Mouse (Mus musculus) embryonic facial prominence, embryonic 14.5 days (tissue): ENCODE results near the gene Podnl1. TPM values are rescaled to one million over a fixed set of nuclear protein-coding genes. Genes with fewer than 3 reads are reported as not detected.

ENCODE experiments used
- ATAC-seq: fragments of 200-750 bp; cut with Nextera tagmentation; 2 replicates; pipeline ENCODE4 v1.8.0; 2017; ENCODE audit warnings: low read depth, moderate number of reproducible peaks, moderate TSS enrichment
- DNase-seq: peaks from one replicate; pipeline ENCODE4 v3.0.0-alpha.2; 2015; ENCODE audit warnings: low spot score
- H3K27ac ChIP-seq: fragments of 300-500 bp; sonication (generic); replicated peaks from 2 replicates; pipeline ENCODE4 v1.5.1; 2014; ENCODE audit warnings: low read depth, mild to moderate bottlenecking, low read length, moderate library complexity
- H3K27me3 ChIP-seq: fragments of 300-500 bp; sonication (generic); replicated peaks from 2 replicates; pipeline ENCODE4 v1.6.1; 2014; ENCODE audit warnings: low read length; ENCODE audit not compliant: control insufficient read depth, insufficient read depth
- H3K36me3 ChIP-seq: fragments of 300-500 bp; sonication (generic); 2 replicates; pipeline ENCODE4 v1.6.1; 2014; ENCODE audit warnings: low read length, mixed read lengths; ENCODE audit not compliant: control insufficient read depth, insufficient read depth
- H3K4me1 ChIP-seq: fragments of 300-500 bp; sonication (generic); 2 replicates; pipeline ENCODE4 v1.6.1; 2014; ENCODE audit warnings: antibody characterized with exemption, low read length; ENCODE audit not compliant: control insufficient read depth, insufficient read depth
- H3K4me2 ChIP-seq: fragments of 300-500 bp; sonication (generic); 2 replicates; pipeline ENCODE4 v1.6.1; 2014; ENCODE audit warnings: low read depth, mild to moderate bottlenecking, low read length, moderate library complexity, mixed read lengths
- H3K4me3 ChIP-seq: fragments of 300-500 bp; sonication (generic); 2 replicates; pipeline ENCODE4 v1.5.1; 2014; ENCODE audit warnings: low read depth, mild to moderate bottlenecking, low read length
- H3K9ac ChIP-seq: fragments of 300-500 bp; sonication (generic); 2 replicates; pipeline ENCODE4 v1.6.1; 2014; ENCODE audit warnings: low read depth, mild to moderate bottlenecking, low read length, moderate library complexity, mixed read lengths
- H3K9me3 ChIP-seq: fragments of 300-500 bp; sonication (generic); 2 replicates; pipeline ENCODE4 v1.6.1; 2016; ENCODE audit warnings: low read length; ENCODE audit not compliant: control insufficient read depth
- WGBS: fragments of 180-500 bp; shearing (Covaris S2); extraction: QIAGEN DNeasy Blood & Tissue Kit; methylation state at CpG from one replicate; pipeline ENCODE4 v1.1.7; 2014; 5-methylcytosine and 5-hydroxymethylcytosine counted together
- polyA plus RNA-seq: library from polyadenylated mRNA; unstranded; fragments of >200 nt; fragmentation: Nextera tagmentation; extraction: Ambion mirVana; gene quantifications from 2 replicates; pipeline ENCODE4 v1.2.1, GENCODE M21; 2014

The Podnl1 gene
- polyA plus RNA-seq, 1 experiment from 2014 or later, result 2.4 TPM

- no peak overlapping the region for H3K9ac ChIP-seq
- H3K36me3 ChIP-seq, result peaks cover 19% of the 10 kb centered on the region
- H3K4me1 ChIP-seq, result no peaks in the 10 kb centered on the region
- ATAC-seq, result no peak
- no peaks in the 10 kb centered on the region for H3K27me3 ChIP-seq
- H3K27ac ChIP-seq, result no peak overlapping the region
- no peaks in the 10 kb centered on the region for H3K9me3 ChIP-seq
- H3K4me2 ChIP-seq, result no peak overlapping the region
- DNase-seq, result no peak
- 95% methylated on average over 2 of the region's 2 CpGs for WGBS
- H3K4me3 ChIP-seq, result no peak overlapping the region
Observed at GRCm38 (mm10) chr8:84167696-84168095, 41.9 kb downstream of the Podnl1 start.

- WGBS, result 88% methylated on average over 5 of the region's 5 CpGs
- H3K4me1 ChIP-seq, result no peaks in the 10 kb centered on the region
- no peak overlapping the region for H3K9ac ChIP-seq
- peaks cover 42% of the 10 kb centered on the region for H3K36me3 ChIP-seq
- H3K4me3 ChIP-seq, result no peak overlapping the region
- no peaks in the 10 kb centered on the region for H3K27me3 ChIP-seq
- no peak overlapping the region for H3K27ac ChIP-seq
- no peak for DNase-seq
- H3K4me2 ChIP-seq, result no peak overlapping the region
- ATAC-seq, result no peak
- H3K9me3 ChIP-seq, result no peaks in the 10 kb centered on the region
Observed at GRCm38 (mm10) chr8:84170096-84170495, 44.3 kb downstream of the Podnl1 start.

- WGBS, result 81% methylated on average over 6 of the region's 6 CpGs
- H3K27me3 ChIP-seq, result no peaks in the 10 kb centered on the region
- no peak overlapping the region for H3K4me2 ChIP-seq
- H3K36me3 ChIP-seq, result peaks cover 46% of the 10 kb centered on the region
- ATAC-seq, result no peak; the same call in 1 of the 2 replicates
- no peak overlapping the region for H3K4me3 ChIP-seq
- H3K9me3 ChIP-seq, result no peaks in the 10 kb centered on the region
- H3K27ac ChIP-seq, result no peak overlapping the region
- H3K4me1 ChIP-seq, result no peaks in the 10 kb centered on the region
- H3K9ac ChIP-seq, result no peak overlapping the region
- DNase-seq, result no peak
Observed at GRCm38 (mm10) chr8:84173861-84174260, 48.1 kb downstream of the Podnl1 start.

DNA sequence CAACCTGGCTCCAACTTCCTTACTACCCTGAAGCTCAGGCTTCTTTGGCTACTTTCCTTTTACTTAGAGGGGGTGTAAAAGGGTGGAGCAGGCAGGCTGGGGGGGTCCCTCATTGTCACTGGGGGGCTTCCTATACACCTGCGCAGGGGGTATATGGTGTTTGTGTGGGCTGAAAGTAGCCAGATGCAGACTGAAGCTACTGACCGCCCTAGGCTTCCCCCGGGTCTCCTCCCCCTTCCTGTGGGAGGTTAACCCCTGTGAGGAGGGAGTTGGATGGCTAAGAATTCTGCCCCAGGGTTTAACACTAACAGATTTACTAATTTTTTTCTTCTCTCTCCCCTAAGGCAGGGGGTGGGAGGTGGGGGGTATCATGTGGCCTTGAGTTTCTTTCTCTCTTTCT lies 50.8 kb downstream of the Podnl1 start:
- H3K27ac ChIP-seq, result no peak overlapping the region
- peaks cover 22% of the 10 kb centered on the region for H3K4me1 ChIP-seq
- ATAC-seq, result no peak
- H3K9me3 ChIP-seq, result no peaks in the 10 kb centered on the region
- peaks cover 38% of the 10 kb centered on the region for H3K36me3 ChIP-seq
- no peak overlapping the region for H3K9ac ChIP-seq
- H3K4me2 ChIP-seq, result no peak overlapping the region
- no peaks in the 10 kb centered on the region for H3K27me3 ChIP-seq
- H3K4me3 ChIP-seq, result no peak overlapping the region
- DNase-seq, result no peak
- 11% methylated on average over 3 of the region's 3 CpGs for WGBS

- no peak for DNase-seq
- Histone ChIP-seq H3K4me3 (no peak overlapping the region), H3K9me3 (no peaks in the 10 kb centered on the region), H3K27me3 (no peaks in the 10 kb centered on the region), H3K9ac (no peak overlapping the region), H3K27ac (no peak overlapping the region), H3K4me1 (peaks cover 25% of the 10 kb centered on the region), H3K36me3 (peaks cover 30% of the 10 kb centered on the region), H3K4me2 (no peak overlapping the region)
- 88% methylated on average over 3 of the region's 3 CpGs for WGBS
- ATAC-seq, result no peak
Observed at GRCm38 (mm10) chr8:84177405-84177804, 51.6 kb downstream of the Podnl1 start.

DNA sequence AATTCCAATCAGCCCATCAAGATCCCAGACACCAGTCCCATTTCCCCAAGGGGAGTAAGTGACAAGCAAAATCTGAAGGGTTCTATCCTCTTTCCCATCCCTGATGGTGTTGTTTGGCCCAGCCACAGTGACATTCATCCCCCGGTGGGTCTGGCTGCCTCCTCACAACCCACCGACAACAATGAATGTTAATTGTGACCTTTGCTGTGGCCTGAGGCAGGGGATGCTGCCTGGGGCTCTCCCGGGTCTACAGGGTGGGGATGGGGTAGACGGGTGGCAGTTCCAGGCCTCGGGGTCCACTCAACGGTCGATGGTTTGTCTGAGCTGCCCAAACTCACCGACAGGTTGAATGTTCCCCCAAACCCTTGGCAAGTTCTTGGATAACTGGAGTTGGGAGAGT lies 52.8 kb downstream of the Podnl1 start:
- no peak for DNase-seq
- no peaks in the 10 kb centered on the region for H3K27me3 ChIP-seq
- H3K4me3 ChIP-seq, result no peak overlapping the region
- H3K4me2 ChIP-seq, result no peak overlapping the region
- ATAC-seq, result no peak
- no peak overlapping the region for H3K9ac ChIP-seq
- H3K27ac ChIP-seq, result no peak overlapping the region
- WGBS, result 79% methylated on average over 8 of the region's 8 CpGs
- peaks cover 29% of the 10 kb centered on the region for H3K4me1 ChIP-seq
- H3K9me3 ChIP-seq, result no peaks in the 10 kb centered on the region
- H3K36me3 ChIP-seq, result peaks cover 19% of the 10 kb centered on the region

- H3K4me2 ChIP-seq, result peak overlapping the region; percentile 55
- H3K27me3 ChIP-seq, result no peaks in the 10 kb centered on the region
- WGBS, result 7% methylated on average over 4 of the region's 4 CpGs
- peak overlapping the region; percentile 29 for H3K4me3 ChIP-seq
- peak overlapping the region; percentile 79; the same call in 1 of the 2 replicates for H3K27ac ChIP-seq
- no peak for ATAC-seq
- no peaks in the 10 kb centered on the region for H3K9me3 ChIP-seq
- H3K4me1 ChIP-seq, result peaks cover 40% of the 10 kb centered on the region
- DNase-seq, result no peak
- H3K36me3 ChIP-seq, result peaks cover 6% of the 10 kb centered on the region
- H3K9ac ChIP-seq, result peak overlapping the region; percentile 56
Observed at GRCm38 (mm10) chr8:84179946-84180345, 54.2 kb downstream of the Podnl1 start.

DNA sequence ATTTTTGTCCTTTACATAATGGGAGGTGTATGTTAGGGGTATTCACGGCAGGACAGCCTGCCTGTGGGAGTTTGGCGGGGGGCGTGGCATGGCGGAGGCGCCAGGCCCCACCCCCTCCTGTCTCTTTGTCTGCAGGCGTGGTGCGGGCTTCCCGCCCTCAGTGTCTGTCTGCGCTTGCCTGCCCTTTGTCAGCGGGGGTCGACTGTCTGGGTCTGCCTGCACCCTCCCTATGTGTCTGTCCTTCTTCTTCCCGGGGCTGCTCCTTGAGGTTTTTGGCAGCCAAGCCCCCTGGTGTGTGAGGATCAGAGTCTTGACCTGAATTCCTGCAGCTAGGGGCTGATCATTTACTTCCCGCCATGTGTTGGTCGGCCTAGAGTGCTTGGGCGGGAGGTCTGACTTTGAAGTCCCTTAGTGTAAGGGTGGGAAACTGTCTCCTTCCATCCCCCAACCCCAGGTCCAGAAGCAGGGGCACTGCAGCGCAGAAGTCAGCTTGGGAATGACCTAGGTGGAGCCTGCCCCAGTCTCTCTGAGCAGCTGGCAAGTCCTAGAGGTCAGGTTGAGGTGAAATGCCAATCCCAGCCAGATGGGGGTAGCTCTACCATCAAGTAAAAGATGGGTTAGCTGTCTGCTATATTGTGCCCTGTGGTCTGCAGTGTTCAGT lies 54.9 kb downstream of the Podnl1 start:
- ATAC-seq (peak; percentile 78), DNase-seq (peak; percentile 84)
- peak overlapping the region; percentile 55 for H3K4me2 ChIP-seq
- H3K9ac ChIP-seq, result peak overlapping the region; percentile 56
- H3K27ac ChIP-seq, result peak overlapping the region; percentile 79
- no peaks in the 10 kb centered on the region for H3K27me3 ChIP-seq
- H3K36me3 ChIP-seq, result no peaks in the 10 kb centered on the region; the same call in 1 of the 2 replicates
- WGBS, result 2% methylated on average over 16 of the region's 16 CpGs
- no peaks in the 10 kb centered on the region for H3K9me3 ChIP-seq
- H3K4me3 ChIP-seq, result peak overlapping the region; percentile 29
- H3K4me1 ChIP-seq, result peaks cover 40% of the 10 kb centered on the region
